Mouse (Mus musculus): ENCODE data around the gene Thumpd3. TPM values are rescaled to one million over a fixed set of nuclear protein-coding genes. Genes with fewer than 3 reads are reported as not detected.

Gene Thumpd3
- polyA plus RNA-seq, 1 experiment from 2014 or later: 58.0 TPM

DNA sequence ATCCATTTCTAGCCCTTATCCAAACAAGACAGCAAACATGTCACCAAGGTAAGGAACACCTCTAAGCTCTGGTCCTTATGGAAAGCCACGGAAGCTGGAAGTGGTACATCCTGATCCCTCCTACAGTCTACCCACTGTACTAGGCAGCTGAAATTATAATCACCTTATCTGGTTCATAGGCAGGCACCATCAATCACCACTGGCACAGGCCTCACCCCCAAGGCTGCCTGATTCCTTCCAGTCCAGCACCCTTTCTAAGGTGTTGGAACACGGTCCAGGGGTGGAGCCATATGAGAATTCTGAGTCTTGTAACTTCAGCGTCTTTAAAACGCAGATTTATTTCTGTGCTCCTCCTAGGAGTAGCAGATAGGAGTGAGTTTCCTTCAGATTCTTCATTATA lies 32.5 kb upstream of the Thumpd3 start:
- WGBS: 82% methylated on average over 4 of the region's 4 CpGs
- peak overlapping the region; percentile 51 for H3K27ac ChIP-seq (ENCODE audit: low read depth, low read length)
- H3K27me3 ChIP-seq (ENCODE audit: control insufficient read depth, insufficient read depth, low read length): no peaks in the 10 kb centered on the region
- H3K9ac ChIP-seq (ENCODE audit: low read depth, low read length): no peak overlapping the region
- no peaks in the 10 kb centered on the region for H3K36me3 ChIP-seq (ENCODE audit: control insufficient read depth, insufficient read depth, low read length)
- ATAC-seq (ENCODE audit: low FRiP score): peak; percentile 34; the same call in 1 of the 2 replicates
- no peak for DNase-seq (ENCODE audit: low spot score)
- H3K4me2 ChIP-seq (replicated peaks; ENCODE audit: low read depth, low read length): no peak overlapping the region
- H3K9me3 ChIP-seq (ENCODE audit: control insufficient read depth, low read length): no peaks in the 10 kb centered on the region; the same call in 1 of the 2 replicates
- H3K4me1 ChIP-seq (replicated peaks; ENCODE audit: control insufficient read depth, insufficient read depth, low read length): peaks cover 7% of the 10 kb centered on the region; the same call in 1 of the 2 replicates
- H3K4me3 ChIP-seq (ENCODE audit: low read depth, low read length): no peak overlapping the region

GRCm38 (mm10) chr6:113017500-113018047 lies 28.5 kb upstream of the Thumpd3 start:
- no peaks in the 10 kb centered on the region for H3K36me3 ChIP-seq (ENCODE audit: control insufficient read depth, insufficient read depth, low read length)
- WGBS: 58% methylated on average over 12 of the region's 12 CpGs
- peaks cover 7% of the 10 kb centered on the region; the same call in 1 of the 2 replicates for H3K4me1 ChIP-seq (replicated peaks; ENCODE audit: control insufficient read depth, insufficient read depth, low read length)
- DNase-seq (ENCODE audit: low spot score): no peak
- no peak overlapping the region for H3K27ac ChIP-seq (ENCODE audit: low read depth, low read length)
- H3K4me3 ChIP-seq (ENCODE audit: low read depth, low read length): no peak overlapping the region
- H3K4me2 ChIP-seq (replicated peaks; ENCODE audit: low read depth, low read length): no peak overlapping the region
- H3K27me3 ChIP-seq (ENCODE audit: control insufficient read depth, insufficient read depth, low read length): no peaks in the 10 kb centered on the region
- no peaks in the 10 kb centered on the region; the same call in 1 of the 2 replicates for H3K9me3 ChIP-seq (ENCODE audit: control insufficient read depth, low read length)
- H3K9ac ChIP-seq (ENCODE audit: low read depth, low read length): no peak overlapping the region
- no peak for ATAC-seq (ENCODE audit: low FRiP score)

DNA sequence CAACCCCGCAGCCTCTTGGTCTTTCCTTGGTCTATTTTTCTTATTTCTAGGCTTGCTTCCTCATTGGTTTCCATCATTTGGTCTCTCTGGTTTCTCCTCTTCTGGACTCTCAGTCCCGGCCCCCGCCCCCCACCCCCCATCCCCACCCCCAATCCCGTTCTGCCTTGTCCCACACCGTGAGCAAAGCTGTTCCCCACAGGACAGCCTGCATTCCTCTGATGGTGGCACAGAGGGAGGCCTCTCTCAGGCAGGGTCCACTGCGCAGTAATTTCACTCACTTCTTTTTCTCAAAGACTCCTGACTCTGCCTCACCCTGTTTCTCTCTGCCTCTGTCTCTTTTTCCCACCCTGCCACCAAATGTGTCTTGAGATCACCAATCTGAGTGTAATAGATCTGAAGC lies 27.9 kb upstream of the Thumpd3 start:
- no peak for ATAC-seq (ENCODE audit: low FRiP score)
- Histone ChIP-seq H3K27me3 (ENCODE audit: control insufficient read depth, insufficient read depth, low read length) (no peaks in the 10 kb centered on the region), H3K4me1 (replicated peaks; ENCODE audit: control insufficient read depth, insufficient read depth, low read length) (0 out of 2 replicates have a peak, but pooled peaks cover 4% of the 10 kb centered on the region), H3K27ac (ENCODE audit: low read depth, low read length) (no peak overlapping the region), H3K9ac (ENCODE audit: low read depth, low read length) (no peak overlapping the region), H3K4me3 (ENCODE audit: low read depth, low read length) (no peak overlapping the region), H3K9me3 (ENCODE audit: control insufficient read depth, low read length) (no peaks in the 10 kb centered on the region; the same call in 1 of the 2 replicates), H3K36me3 (ENCODE audit: control insufficient read depth, insufficient read depth, low read length) (no peaks in the 10 kb centered on the region), H3K4me2 (replicated peaks; ENCODE audit: low read depth, low read length) (no peak overlapping the region)
- no peak for DNase-seq (ENCODE audit: low spot score)
- WGBS: 30% methylated on average over 6 of the region's 6 CpGs

GRCm38 (mm10) chr6:113024866-113025265 lies 21.2 kb upstream of the Thumpd3 start:
- DNase-seq (ENCODE audit: low spot score) (no peak), ATAC-seq (ENCODE audit: low FRiP score) (no peak)
- Histone ChIP-seq H3K9me3 (ENCODE audit: control insufficient read depth, low read length) (no peaks in the 10 kb centered on the region), H3K36me3 (ENCODE audit: control insufficient read depth, insufficient read depth, low read length) (no peaks in the 10 kb centered on the region), H3K27me3 (ENCODE audit: control insufficient read depth, insufficient read depth, low read length) (no peaks in the 10 kb centered on the region), H3K9ac (ENCODE audit: low read depth, low read length) (no peak overlapping the region), H3K4me2 (replicated peaks; ENCODE audit: low read depth, low read length) (no peak overlapping the region), H3K27ac (ENCODE audit: low read depth, low read length) (no peak overlapping the region), H3K4me1 (replicated peaks; ENCODE audit: control insufficient read depth, insufficient read depth, low read length) (peaks cover 4% of the 10 kb centered on the region; the same call in 1 of the 2 replicates), H3K4me3 (ENCODE audit: low read depth, low read length) (no peak overlapping the region)
- 35% methylated on average over 8 of the region's 8 CpGs for WGBS

GRCm38 (mm10) chr6:113025774-113026173 lies 20.3 kb upstream of the Thumpd3 start:
- ATAC-seq (ENCODE audit: low FRiP score): no peak
- H3K9ac ChIP-seq (ENCODE audit: low read depth, low read length): no peak overlapping the region
- no peak for DNase-seq (ENCODE audit: low spot score)
- H3K4me3 ChIP-seq (ENCODE audit: low read depth, low read length): no peak overlapping the region
- H3K27ac ChIP-seq (ENCODE audit: low read depth, low read length): 0 out of 2 replicates have a peak overlapping the region, but pooled peaks have one; percentile 4
- no peaks in the 10 kb centered on the region for H3K36me3 ChIP-seq (ENCODE audit: control insufficient read depth, insufficient read depth, low read length)
- H3K4me1 ChIP-seq (replicated peaks; ENCODE audit: control insufficient read depth, insufficient read depth, low read length): peaks cover 4% of the 10 kb centered on the region; the same call in 1 of the 2 replicates
- WGBS: 47% methylated on average over 5 of the region's 5 CpGs
- H3K27me3 ChIP-seq (ENCODE audit: control insufficient read depth, insufficient read depth, low read length): no peaks in the 10 kb centered on the region
- H3K9me3 ChIP-seq (ENCODE audit: control insufficient read depth, low read length): no peaks in the 10 kb centered on the region
- no peak overlapping the region for H3K4me2 ChIP-seq (replicated peaks; ENCODE audit: low read depth, low read length)

DNA sequence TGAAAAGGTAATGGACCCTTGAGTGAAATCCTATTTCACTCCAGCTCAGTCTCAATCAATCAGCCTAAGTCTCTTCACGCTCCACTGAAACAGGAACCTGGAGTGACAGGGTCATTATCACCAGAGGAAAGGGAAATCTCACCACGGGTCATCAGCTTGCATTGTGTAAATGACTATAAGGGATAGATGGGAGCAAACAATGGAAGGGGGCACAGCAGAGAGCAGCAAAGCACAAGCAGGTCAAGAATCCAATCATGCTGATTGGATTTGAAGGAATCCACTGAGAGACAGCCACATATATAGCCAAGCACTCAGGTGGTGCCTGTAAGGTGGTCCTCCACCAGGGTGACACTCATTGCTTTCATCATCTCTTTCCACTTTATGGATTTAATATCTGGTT lies 18.6 kb upstream of the Thumpd3 start:
- Histone ChIP-seq H3K4me2 (replicated peaks; ENCODE audit: low read depth, low read length) (no peak overlapping the region), H3K4me1 (replicated peaks; ENCODE audit: control insufficient read depth, insufficient read depth, low read length) (peaks cover 4% of the 10 kb centered on the region; the same call in 1 of the 2 replicates), H3K4me3 (ENCODE audit: low read depth, low read length) (no peak overlapping the region), H3K27me3 (ENCODE audit: control insufficient read depth, insufficient read depth, low read length) (no peaks in the 10 kb centered on the region), H3K36me3 (ENCODE audit: control insufficient read depth, insufficient read depth, low read length) (no peaks in the 10 kb centered on the region), H3K27ac (ENCODE audit: low read depth, low read length) (peak overlapping the region; percentile 61; the same call in 1 of the 2 replicates), H3K9me3 (ENCODE audit: control insufficient read depth, low read length) (no peaks in the 10 kb centered on the region), H3K9ac (ENCODE audit: low read depth, low read length) (no peak overlapping the region)
- ATAC-seq (ENCODE audit: low FRiP score): peak; percentile 80
- DNase-seq (ENCODE audit: low spot score): peak; percentile 61
- WGBS: 20% methylated on average over 2 of the region's 2 CpGs

DNA sequence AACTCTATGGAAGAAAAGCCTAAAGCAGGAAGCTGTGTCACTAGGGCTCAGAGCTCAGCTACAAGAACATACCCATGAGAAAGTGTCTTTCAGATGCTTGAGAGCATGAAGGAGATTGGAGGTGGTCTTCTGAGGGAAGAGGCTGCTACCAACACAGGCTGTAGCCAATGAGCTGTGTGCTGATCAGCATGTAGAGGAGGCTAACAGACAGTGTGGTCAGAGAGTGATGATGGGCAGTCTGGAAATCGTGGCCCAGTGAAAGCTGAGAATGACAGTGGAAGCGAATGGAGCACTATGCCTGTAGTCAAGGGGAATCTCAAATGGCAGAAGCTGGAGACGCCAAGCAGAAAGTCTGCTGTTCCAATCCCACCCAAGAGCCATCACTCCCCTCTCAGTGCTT lies 17.0 kb upstream of the Thumpd3 start:
- no peaks in the 10 kb centered on the region for H3K27me3 ChIP-seq (ENCODE audit: control insufficient read depth, insufficient read depth, low read length)
- DNase-seq (ENCODE audit: low spot score): no peak
- WGBS: 80% methylated on average over 3 of the region's 3 CpGs
- no peak for ATAC-seq (ENCODE audit: low FRiP score)
- no peak overlapping the region for H3K4me3 ChIP-seq (ENCODE audit: low read depth, low read length)
- no peak overlapping the region for H3K4me2 ChIP-seq (replicated peaks; ENCODE audit: low read depth, low read length)
- H3K4me1 ChIP-seq (replicated peaks; ENCODE audit: control insufficient read depth, insufficient read depth, low read length): peaks cover 4% of the 10 kb centered on the region; the same call in 1 of the 2 replicates
- H3K27ac ChIP-seq (ENCODE audit: low read depth, low read length): no peak overlapping the region
- H3K9ac ChIP-seq (ENCODE audit: low read depth, low read length): no peak overlapping the region
- no peaks in the 10 kb centered on the region for H3K36me3 ChIP-seq (ENCODE audit: control insufficient read depth, insufficient read depth, low read length)
- no peaks in the 10 kb centered on the region for H3K9me3 ChIP-seq (ENCODE audit: control insufficient read depth, low read length)

DNA sequence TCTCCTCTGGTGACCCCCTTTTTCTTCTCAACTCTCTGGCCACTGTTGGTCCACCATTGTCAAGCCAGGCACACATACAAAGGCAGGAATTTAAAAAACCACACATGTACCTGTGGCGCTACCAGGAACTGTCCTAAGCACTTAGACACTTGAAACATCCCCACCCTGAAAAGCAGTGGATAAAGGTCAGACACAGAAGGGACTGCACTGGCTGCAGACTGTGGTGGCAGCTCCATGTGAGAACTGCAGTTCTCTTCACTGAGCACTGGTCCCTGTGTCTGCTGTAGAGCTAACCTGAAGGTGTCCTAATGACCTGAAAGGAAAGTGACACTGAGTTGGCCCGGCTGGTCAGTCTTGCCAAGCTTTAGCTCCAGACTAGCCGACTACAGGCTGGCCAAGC lies 15.5 kb upstream of the Thumpd3 start:
- ATAC-seq (ENCODE audit: low FRiP score) (no peak), DNase-seq (ENCODE audit: low spot score) (no peak)
- Histone ChIP-seq H3K4me2 (replicated peaks; ENCODE audit: low read depth, low read length) (no peak overlapping the region), H3K9me3 (ENCODE audit: control insufficient read depth, low read length) (no peaks in the 10 kb centered on the region), H3K9ac (ENCODE audit: low read depth, low read length) (no peak overlapping the region), H3K27me3 (ENCODE audit: control insufficient read depth, insufficient read depth, low read length) (no peaks in the 10 kb centered on the region), H3K4me1 (replicated peaks; ENCODE audit: control insufficient read depth, insufficient read depth, low read length) (peaks cover 4% of the 10 kb centered on the region; the same call in 1 of the 2 replicates), H3K4me3 (ENCODE audit: low read depth, low read length) (no peak overlapping the region), H3K36me3 (ENCODE audit: control insufficient read depth, insufficient read depth, low read length) (no peaks in the 10 kb centered on the region), H3K27ac (ENCODE audit: low read depth, low read length) (no peak overlapping the region)
- 88% methylated on average over 3 of the region's 3 CpGs for WGBS

DNA sequence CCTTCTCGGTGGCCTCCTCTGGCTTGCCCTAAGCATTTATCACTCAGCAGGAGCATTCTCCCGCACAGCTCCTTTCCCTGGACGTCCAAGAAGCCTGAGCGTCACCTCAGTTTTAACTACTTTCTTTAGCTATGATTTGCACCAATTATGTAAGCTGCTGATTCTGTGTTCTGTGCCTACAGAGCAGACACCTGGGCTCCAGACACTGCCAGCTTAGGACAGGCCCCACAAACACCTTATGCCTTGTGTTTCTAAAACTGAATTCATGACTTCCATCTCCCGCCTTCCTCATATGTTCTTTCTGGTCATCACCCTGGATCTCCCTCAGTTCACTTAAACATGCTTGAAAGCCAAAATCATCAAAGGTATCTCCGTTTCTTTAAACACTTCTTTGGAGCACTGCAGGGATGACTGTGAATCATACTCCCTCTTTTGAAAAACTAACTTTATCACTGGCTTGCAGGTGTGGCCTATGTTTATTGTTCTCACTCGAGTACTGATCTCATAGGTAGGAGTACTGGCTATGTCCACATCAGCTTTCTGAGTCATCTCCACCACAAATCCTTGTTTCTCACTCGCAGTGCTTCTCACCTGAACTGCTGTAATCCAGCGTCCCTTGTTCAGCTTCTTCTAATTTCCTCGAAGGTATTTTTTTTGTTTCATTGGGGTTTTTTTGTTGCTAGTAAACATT lies 14.9 kb upstream of the Thumpd3 start:
- no peak for ATAC-seq (ENCODE audit: low FRiP score)
- 79% methylated on average over 10 of the region's 10 CpGs for WGBS

More for the DNA sequence above, 14.9 kb upstream of the Thumpd3 start:
- H3K27ac ChIP-seq (ENCODE audit: low read depth, low read length): no peak overlapping the region
- DNase-seq (ENCODE audit: low spot score): no peak
- no peaks in the 10 kb centered on the region for H3K27me3 ChIP-seq (ENCODE audit: control insufficient read depth, insufficient read depth, low read length)
- no peaks in the 10 kb centered on the region for H3K36me3 ChIP-seq (ENCODE audit: control insufficient read depth, insufficient read depth, low read length)
- no peak overlapping the region for H3K4me3 ChIP-seq (ENCODE audit: low read depth, low read length)
- no peaks in the 10 kb centered on the region for H3K9me3 ChIP-seq (ENCODE audit: control insufficient read depth, low read length)
- H3K4me2 ChIP-seq (replicated peaks; ENCODE audit: low read depth, low read length): no peak overlapping the region
- peaks cover 4% of the 10 kb centered on the region; the same call in 1 of the 2 replicates for H3K4me1 ChIP-seq (replicated peaks; ENCODE audit: control insufficient read depth, insufficient read depth, low read length)
- no peak overlapping the region for H3K9ac ChIP-seq (ENCODE audit: low read depth, low read length)
